Mouse (Mus musculus): ENCODE results near the gene A730015C16Rik. TPM values are rescaled to one million over a fixed set of nuclear protein-coding genes. Genes with fewer than 3 reads are reported as not detected.
A peak's percentile ranks its signal among the peaks of the same experiment; 100 is the strongest.

Gene A730015C16Rik
- polyA plus RNA-seq, 1 experiment from 2014 or later: 1.3 TPM

DNA sequence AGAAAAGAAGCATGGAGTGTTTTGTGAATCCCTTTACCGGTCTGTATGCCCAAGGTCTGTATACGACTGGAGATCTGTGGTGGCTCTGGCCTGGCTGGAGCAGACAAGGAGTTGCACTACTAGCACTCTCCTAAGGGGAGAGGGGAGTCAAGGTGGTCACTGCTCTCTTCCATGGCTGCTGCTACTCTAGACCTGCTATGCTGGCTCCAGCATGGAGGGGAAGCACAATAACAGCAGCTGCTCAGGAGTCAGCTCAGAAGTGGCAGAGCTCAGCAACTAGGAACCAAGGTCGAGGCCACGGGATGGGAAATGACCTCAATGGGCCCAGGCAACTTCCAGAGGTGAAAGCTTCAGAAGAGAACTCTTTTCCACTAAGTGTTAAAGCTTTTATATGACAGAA lies 37.3 kb downstream of the A730015C16Rik start:
- no peak for DNase-seq (ENCODE audit: low spot score)
- H3K36me3 ChIP-seq (replicated peaks): peaks cover 20% of the 10 kb centered on the region
- 59% methylated on average over 4 of the region's 4 CpGs for WGBS
- H3K27me3 ChIP-seq (replicated peaks; ENCODE audit: low read depth, poor library complexity, severe bottlenecking): no peaks in the 10 kb centered on the region
- H3K9me3 ChIP-seq: no peaks in the 10 kb centered on the region
- H3K4me3 ChIP-seq: no peak overlapping the region
- no peaks in the 10 kb centered on the region for H3K4me1 ChIP-seq
- no peak overlapping the region for H3K27ac ChIP-seq (replicated peaks)

DNA sequence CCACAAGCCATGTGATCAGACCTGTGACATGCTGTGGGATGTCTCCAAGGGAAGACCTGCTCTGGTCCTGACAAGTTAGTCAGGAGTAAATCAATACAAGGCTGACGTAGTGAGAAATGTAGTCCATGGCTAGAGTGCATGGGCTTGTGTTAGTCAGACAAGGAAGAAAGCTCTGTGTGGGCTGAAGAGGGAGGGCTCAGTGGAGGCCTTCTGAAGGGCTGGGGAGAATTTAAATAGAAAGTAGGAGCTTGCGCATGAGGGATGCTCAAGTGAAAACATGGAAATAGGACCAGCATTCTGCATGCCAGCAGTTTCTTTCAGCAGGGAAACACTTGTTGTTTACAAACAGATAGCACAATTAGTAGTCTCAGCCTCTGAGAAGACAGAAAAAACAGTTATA lies 44.9 kb downstream of the A730015C16Rik start:
- Histone ChIP-seq H3K27me3 (replicated peaks; ENCODE audit: low read depth, poor library complexity, severe bottlenecking) (no peaks in the 10 kb centered on the region), H3K4me3 (no peak overlapping the region), H3K9me3 (no peaks in the 10 kb centered on the region), H3K36me3 (replicated peaks) (no peaks in the 10 kb centered on the region), H3K4me1 (no peaks in the 10 kb centered on the region; the same call in 1 of the 2 replicates), H3K27ac (replicated peaks) (no peak overlapping the region)
- 84% methylated on average over 2 of the region's 2 CpGs for WGBS
- DNase-seq (ENCODE audit: low spot score): no peak

DNA sequence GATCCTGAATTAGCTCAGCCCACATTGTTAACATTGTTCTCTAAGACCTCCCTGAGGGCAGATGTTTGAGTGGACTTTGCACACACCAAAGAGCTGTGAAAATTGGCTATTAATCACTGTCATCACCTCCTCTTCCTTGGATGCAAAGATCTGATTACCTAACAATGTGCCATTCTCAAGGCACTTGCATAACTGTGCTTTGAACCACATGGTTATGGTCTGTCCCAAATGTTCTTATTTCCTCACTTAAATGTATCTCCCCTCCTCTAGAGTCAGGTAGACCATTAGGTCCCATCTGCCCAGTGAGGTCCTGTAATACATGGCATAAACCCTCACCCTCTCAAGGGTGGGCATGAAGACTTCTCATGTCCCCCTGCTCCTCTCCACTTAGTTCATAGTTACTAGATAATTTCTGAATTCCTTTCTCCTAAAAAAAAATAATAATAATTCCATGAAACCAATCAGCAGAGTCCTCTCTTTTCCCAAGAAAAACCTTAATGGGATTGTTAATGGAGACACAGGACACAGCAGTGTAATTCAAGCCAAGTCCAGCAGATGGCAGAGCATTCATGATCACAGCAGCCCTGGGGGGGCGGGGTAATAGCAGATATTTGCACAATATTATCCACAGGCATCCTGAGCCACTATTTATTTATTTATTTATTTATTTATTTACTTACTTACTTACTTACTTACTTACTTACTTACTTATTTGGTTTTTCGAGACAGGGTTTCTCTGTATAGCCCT lies 50.2 kb downstream of the A730015C16Rik start:
- Histone ChIP-seq H3K4me1 (peaks cover 16% of the 10 kb centered on the region), H3K9me3 (no peaks in the 10 kb centered on the region), H3K4me3 (no peak overlapping the region), H3K27me3 (replicated peaks; ENCODE audit: low read depth, poor library complexity, severe bottlenecking) (no peaks in the 10 kb centered on the region), H3K36me3 (replicated peaks) (no peaks in the 10 kb centered on the region), H3K27ac (replicated peaks) (no peak overlapping the region)
- peak; percentile 56 for DNase-seq (ENCODE audit: low spot score)
- WGBS: 54% methylated on average over 2 of the region's 2 CpGs

Other genes starting within 250 kb of the A730015C16Rik start
- 31.4 and 34.7 TPM in 2 replicates for gene Cc2d1b, start 228.7 kb downstream of the A730015C16Rik start, polyA plus RNA-seq (2016; fragmentation: Nextera tagmentation; extraction: Ambion mirVana)
- gene 3110021N24Rik, start 129.0 kb downstream of the A730015C16Rik start, polyA plus RNA-seq (2016; fragmentation: Nextera tagmentation; extraction: Ambion mirVana): 1.4 and 2.1 TPM in 2 replicates
- gene Zfyve9, start 67.8 kb downstream of the A730015C16Rik start, polyA plus RNA-seq (2016; fragmentation: Nextera tagmentation; extraction: Ambion mirVana): 4.2 and 4.6 TPM in 2 replicates
- 210 and 220 TPM in 2 replicates for gene Btf3l4, start 15.0 kb downstream of the A730015C16Rik start, polyA plus RNA-seq (2016; fragmentation: Nextera tagmentation; extraction: Ambion mirVana)
- 92.3 and 92.8 TPM in 2 replicates for gene Txndc12, start 14.0 kb downstream of the A730015C16Rik start, polyA plus RNA-seq (2016; fragmentation: Nextera tagmentation; extraction: Ambion mirVana)
- 65.3 and 70.6 TPM in 2 replicates for gene Kti12, start 834 bp downstream of the A730015C16Rik start, polyA plus RNA-seq (2016; fragmentation: Nextera tagmentation; extraction: Ambion mirVana)
- 17.1 and 20.8 TPM in 2 replicates for gene Rab3b, start 30.4 kb upstream of the A730015C16Rik start, polyA plus RNA-seq (2016; fragmentation: Nextera tagmentation; extraction: Ambion mirVana)
- gene Nrd1, start 152.0 kb upstream of the A730015C16Rik start, polyA plus RNA-seq (2016; fragmentation: Nextera tagmentation; extraction: Ambion mirVana): 76.7 and 78.6 TPM in 2 replicates